Mouse (Mus musculus) stomach, postnatal 0 days (tissue): Measurements from ENCODE around the gene Gpr27.

ENCODE experiments used
- CTCF ChIP-seq: IDR thresholded peaks from 2 replicates; pipeline ENCODE4 v1.5.1; 2016; ENCODE audit warnings: antibody characterized with exemption, low read depth, mild to moderate bottlenecking, moderate library complexity
- EP300 ChIP-seq: optimal IDR thresholded peaks from 2 replicates; pipeline ENCODE3; 2016; ENCODE audit warnings: antibody characterized with exemption

GRCm38 (mm10) chr6:99715913-99716312, 23.4 kb downstream of the Gpr27 start:
- TF ChIP-seq CTCF (peak; percentile 12; the same call in 1 of the 2 replicates), EP300 (no peak)
